Mouse (Mus musculus): Measurements from ENCODE around the gene AB124611.

GRCm38 (mm10) chr9:21574012-21574801 lies 48.2 kb downstream of the AB124611 start:
- TF ChIP-seq EP300 (optimal IDR thresholded peaks at IDR 0.05) (no peak), CTCF (IDR thresholded peaks at IDR 0.05; ENCODE audit: low read depth) (no peak)
